Mouse (Mus musculus) fibroblast of lung, adult 2 months (primary cell): ENCODE results near the gene Olfr239.
"Not testable (repeated sequence)": the region's sequence is repeated elsewhere in the genome, so short reads cannot be mapped to it uniquely, and the experiment has no call there.

Experiments used
- DNase-seq: peaks from one replicate; pipeline ENCODE4 v3.0.0-alpha.2; 2011; ENCODE audit warnings: low read depth

Gene Olfr239

DNA sequence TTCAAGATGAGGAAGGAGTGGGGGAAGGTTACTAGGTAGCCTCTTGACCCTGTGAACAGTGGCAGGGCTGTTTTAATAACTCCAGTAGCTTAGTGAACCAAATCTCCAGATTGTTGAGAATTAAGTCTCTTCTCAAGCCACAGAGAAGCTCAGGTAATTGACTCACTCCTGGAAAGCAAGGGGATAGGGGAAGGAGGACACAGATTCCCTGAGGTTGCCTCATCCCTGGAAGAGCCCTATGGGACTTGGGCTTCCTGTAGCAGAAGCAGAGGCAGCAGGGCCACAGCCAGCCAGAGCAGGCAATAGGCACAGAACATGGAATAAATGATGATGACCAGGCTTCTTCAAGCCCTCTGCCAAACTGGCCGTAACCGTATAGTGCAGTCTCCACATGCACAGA is at the start of gene Olfr239:
TSS of gene Olfr239 (plus strand) at position 301 of the 400 bp plus-strand sequence.
- DNase-seq = not testable (repeated sequence)

DNA sequence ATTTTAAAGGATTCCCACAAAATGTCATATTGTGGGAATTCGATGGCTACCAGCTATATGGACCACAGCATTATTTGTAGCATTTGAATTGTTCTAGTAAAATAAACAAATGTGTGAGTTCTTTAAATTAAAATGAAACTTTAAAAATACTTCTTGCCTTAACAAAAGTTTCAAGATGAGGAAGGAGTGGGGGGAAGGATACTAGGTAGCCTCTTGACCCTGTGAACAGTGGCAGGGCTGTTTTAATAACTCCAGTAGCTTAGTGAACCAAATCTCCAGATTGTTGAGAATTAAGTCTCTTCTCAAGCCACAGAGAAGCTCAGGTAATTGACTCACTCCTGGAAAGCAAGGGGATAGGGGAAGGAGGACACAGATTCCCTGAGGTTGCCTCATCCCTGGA is 23.0 kb upstream of the Olfr239 start, which contains the start of gene Olfr55:
TSS of gene Olfr55 (plus strand) at position 301 of the 400 bp plus-strand sequence.
- DNase-seq = not testable (repeated sequence)

DNA sequence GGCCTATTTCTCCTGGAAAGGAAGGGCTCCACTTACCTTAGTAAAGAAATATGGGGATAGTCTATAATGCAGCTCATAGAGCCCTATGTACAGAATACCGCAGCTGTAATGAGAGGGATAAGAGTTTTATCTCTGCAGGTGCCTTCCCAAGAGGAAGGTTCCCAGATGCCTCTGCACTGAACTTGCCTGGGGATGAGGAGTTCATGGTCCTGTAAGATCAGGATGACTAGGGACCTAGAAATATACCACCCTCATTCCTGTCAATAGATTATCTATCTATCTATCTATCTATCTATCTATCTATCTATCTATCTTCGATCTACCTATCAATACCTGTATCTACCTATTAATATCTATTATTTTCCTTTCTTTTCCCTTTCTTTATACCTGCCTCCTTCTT is 30.5 kb downstream of the Olfr239 start, which contains the start of gene Olfr1564:
TSS of gene Olfr1564 (minus strand) at position 101 of the 400 bp plus-strand sequence.
- no peak for DNase-seq

DNA sequence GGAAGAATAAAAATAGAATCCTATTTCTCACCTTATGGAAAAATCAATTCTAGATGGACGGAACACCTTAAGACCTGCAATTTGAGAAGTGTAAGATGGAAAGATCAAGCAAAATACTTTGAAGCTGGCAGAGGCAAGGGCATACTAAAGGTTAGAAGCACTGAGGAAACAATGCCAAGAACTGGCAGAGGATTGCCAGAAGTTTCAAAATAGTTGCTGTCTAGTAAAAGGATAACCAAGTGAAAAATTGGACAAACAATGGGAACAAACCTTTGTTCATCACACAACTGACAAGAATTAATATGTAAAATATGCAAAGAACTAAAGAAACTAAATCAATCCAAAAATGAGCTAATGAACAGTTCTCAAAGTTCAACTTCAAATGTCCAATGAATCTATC is 45.5 kb downstream of the Olfr239 start:
- not testable (repeated sequence) for DNase-seq
